Mouse (Mus musculus) megakaryocyte-erythroid progenitor cell, adult 5-6 weeks (primary cell): Measurements from ENCODE around the gene Plxnc1. TPM values are rescaled to one million over a fixed set of nuclear protein-coding genes. Genes with fewer than 3 reads are reported as not detected.

ENCODE experiments used
- ATAC-seq: replicated peaks from 2 replicates; pipeline ENCODE4 v1.8.0; 2016; ENCODE audit warnings: mild to moderate bottlenecking, inconsistent platforms; ENCODE audit not compliant: severe bottlenecking, poor library complexity, low FRiP score, low TSS enrichment
- total RNA-seq, 2 experiments: library from RNA; stranded (forward) in 1 of 2; stranded (reverse) in 1 of 2; fragments of 200-1000, 215-1000 nt in 1 of 2; fragments of >200 nt in 1 of 2; fragmentation: Nextera tagmentation in 1 of 2; gene quantifications; 2 replicates each; pipeline ENCODE4 v1.2.3; 2014 to 2017

The Plxnc1 gene
- total RNA-seq, 2 experiments from 2014 or later, result 46.9 to 60.9 TPM

GRCm38 (mm10) chr10:94799485-94800239 lies 145.0 kb downstream of the Plxnc1 start:
- ATAC-seq, result no peak

DNA sequence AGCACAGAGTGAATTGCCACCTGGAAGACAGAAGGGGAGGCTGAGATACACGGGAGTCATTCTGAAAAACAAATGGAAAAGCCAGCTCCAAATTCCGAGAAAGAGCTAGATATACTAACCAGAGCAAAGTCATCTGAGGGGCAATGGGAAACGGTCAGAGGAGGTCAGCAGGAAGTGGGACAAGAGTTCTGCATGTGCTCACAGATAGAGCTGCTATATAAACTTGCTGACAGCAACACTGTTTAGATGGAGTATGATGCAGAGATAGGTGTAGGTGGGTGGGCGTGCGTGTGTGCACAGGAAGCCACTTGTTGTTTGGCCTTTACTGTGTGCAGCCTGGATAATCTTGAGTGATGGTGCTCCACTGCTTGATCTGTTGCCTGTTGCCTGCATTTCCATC lies 146.5 kb downstream of the Plxnc1 start:
- no peak for ATAC-seq

DNA sequence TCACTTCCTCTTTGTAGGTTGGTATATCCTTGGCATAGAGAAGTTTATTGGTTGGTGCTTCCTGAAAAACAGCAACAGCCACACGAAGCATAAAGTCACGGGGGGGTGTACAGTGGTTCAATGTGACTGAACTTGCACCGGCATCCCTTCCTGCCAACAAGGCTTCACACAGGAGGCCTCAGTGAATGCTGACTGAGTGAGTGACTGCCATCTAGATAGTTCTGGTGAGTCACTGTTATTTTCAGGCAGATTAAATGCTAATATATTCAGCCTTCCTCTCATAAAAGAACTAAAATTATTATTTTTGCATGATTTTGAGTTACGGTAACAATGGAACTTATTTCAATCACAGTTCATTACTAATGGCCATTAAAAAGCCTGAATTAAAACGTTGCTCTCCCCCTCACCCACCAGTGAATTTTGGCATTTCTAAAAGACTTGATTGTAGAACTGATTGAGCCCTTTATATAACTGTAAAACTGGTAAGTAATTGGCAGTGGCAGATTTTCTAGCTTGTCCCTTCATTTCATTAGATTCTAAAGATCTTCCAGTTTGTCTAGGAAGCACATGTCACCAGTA lies 149.9 kb downstream of the Plxnc1 start:
- ATAC-seq, result no peak

- ATAC-seq, result no peak
These were observed 150.7 kb downstream of the Plxnc1 start for GRCm38 (mm10) chr10:94793914-94794313.

DNA sequence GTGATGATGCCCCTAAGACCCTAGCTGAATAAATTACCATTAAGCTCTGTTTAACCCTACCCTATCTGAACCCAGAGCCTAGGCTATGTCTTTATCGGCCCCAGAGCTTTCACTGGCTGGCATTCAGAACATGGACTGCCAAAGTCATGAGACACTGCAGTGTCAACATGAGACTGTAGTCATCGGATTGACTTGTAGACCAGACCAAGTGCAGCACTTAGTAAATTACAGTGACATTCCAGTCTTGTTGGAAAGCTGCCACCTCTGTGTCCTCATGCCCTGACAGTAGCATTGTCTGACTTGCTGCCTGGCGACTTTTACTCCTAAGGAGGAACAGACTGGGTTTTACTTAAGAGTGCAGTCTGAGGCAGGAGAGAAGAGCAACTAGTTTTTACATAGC lies 155.4 kb downstream of the Plxnc1 start:
- ATAC-seq, result no peak

- ATAC-seq, result peak; percentile 62
These were observed 163.9 kb downstream of the Plxnc1 start for GRCm38 (mm10) chr10:94780618-94781262.

DNA sequence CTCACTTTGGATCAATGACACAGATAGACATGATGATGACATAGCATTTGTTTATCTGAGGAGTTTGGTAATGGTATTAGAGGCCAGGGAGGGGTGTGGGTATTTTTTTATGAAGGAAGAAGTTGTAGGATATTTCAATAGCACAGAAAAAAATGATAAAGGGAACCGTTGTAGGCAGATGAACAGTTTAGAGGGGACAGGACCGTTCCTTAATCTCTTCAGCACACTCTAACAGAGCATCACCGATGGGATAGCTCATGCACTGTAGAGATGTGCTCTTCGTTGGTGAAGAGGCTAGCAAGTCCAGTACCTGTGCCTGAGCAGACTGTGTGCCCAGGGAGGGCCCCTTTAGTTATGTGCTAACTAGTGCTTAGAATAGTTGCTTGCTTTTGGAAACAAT lies 165.3 kb downstream of the Plxnc1 start:
- ATAC-seq, result peak; percentile 66

DNA sequence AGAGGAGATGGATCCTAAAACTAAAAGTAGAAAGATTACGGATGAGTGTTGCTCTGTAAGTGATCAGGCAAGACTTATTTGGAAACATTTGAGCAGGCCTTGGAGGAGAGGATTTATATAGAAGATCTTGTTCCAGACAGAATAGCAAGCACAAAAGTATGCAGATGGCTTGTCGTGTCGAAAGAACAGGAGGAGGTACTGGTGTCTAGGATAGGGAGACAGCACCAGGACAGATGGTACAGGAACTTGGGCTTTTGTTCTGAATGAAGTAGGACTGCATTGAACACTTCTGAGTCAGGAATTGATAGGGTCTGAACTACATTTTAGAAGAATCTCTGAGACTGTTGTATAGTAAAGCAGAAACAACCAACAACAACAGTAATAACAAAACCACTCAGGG lies 167.1 kb downstream of the Plxnc1 start:
- ATAC-seq, result no peak

- no peak for ATAC-seq
These were observed 173.1 kb downstream of the Plxnc1 start for GRCm38 (mm10) chr10:94771496-94771895.

GRCm38 (mm10) chr10:94747011-94747410 lies 197.6 kb downstream of the Plxnc1 start:
- ATAC-seq, result no peak

DNA sequence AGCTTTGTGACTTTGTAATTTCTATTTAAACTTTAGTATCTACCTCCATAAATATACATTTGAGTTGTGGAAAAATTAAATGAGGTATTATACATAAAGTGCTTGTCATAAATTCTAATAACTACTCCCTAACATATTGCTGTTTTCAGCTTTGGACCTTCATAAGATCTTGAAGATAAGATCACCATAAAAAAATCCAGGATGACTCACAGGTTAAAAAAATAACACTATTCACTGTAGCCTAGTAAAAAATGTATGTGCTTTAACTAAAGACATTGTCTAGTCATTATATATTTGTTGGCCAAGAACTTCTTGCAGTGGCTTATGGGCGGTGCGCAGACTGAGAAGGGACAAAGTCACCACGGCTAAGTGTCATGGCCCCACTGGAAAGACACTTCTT lies 203.2 kb downstream of the Plxnc1 start:
- no peak for ATAC-seq
